Mouse (Mus musculus) MEL (cell line): ENCODE data around the gene Osbpl3.

Experiments used
- CTCF ChIP-seq, 3 experiments: IDR thresholded peaks in 2 of 3; conservative IDR thresholded peaks in 1 of 3; 2 replicates each; pipeline ENCODE4 v1.5.1; 2011 to 2012; ENCODE audit warnings: low read length in 3 of 3, low read depth in 2 of 3, mild to moderate bottlenecking in 2 of 3, improper control_type of control experiment in 1 of 3, inconsistent platforms in 1 of 3, mixed read lengths in 1 of 3, moderate library complexity in 1 of 3; ENCODE audit not compliant: control insufficient read depth in 1 of 3, insufficient read depth in 1 of 3, poor library complexity in 1 of 3, severe bottlenecking in 1 of 3
- ELF1 ChIP-seq: IDR thresholded peaks from 2 replicates; pipeline ENCODE4 v1.6.1; 2014; ENCODE audit warnings: low read depth, mild to moderate bottlenecking, inconsistent platforms, low read length, improper control_type of control experiment, moderate library complexity
- GATA1 ChIP-seq: IDR thresholded peaks from 2 replicates; pipeline ENCODE4 v1.6.1; 2011; ENCODE audit warnings: low read depth, low read length, improper control_type of control experiment
- JUND ChIP-seq: IDR thresholded peaks from 2 replicates; pipeline ENCODE4 v1.6.1; 2011; ENCODE audit warnings: low read depth, mild to moderate bottlenecking, improper control_type of control experiment, low read length
- MAX ChIP-seq: IDR thresholded peaks from 2 replicates; pipeline ENCODE4 v1.6.1; 2011; ENCODE audit warnings: low read length, improper control_type of control experiment
- MAZ ChIP-seq: IDR thresholded peaks from 2 replicates; pipeline ENCODE4 v1.6.1; 2012; ENCODE audit warnings: low read depth, mild to moderate bottlenecking, inconsistent platforms, low read length, improper control_type of control experiment
- MXI1 ChIP-seq: IDR thresholded peaks from 2 replicates; pipeline ENCODE4 v1.6.1; 2011; ENCODE audit warnings: mild to moderate bottlenecking, low read depth, low read length, improper control_type of control experiment
- MYC ChIP-seq: IDR thresholded peaks from 2 replicates; pipeline ENCODE4 v1.6.1; 2011; ENCODE audit warnings: low read depth, mild to moderate bottlenecking, low read length, improper control_type of control experiment, moderate library complexity
- POLR2A ChIP-seq, 2 experiments: IDR thresholded peaks; 2 replicates each; pipeline ENCODE4 v1.6.1; 2011 to 2012; ENCODE audit warnings: low read length in 2 of 2, mild to moderate bottlenecking in 2 of 2, control low read depth in 1 of 2, improper control_type of control experiment in 1 of 2, low read depth in 1 of 2, moderate library complexity in 1 of 2; ENCODE audit not compliant: control insufficient read depth in 1 of 2, insufficient read depth in 1 of 2, poor library complexity in 1 of 2
- POLR2AphosphoS5 ChIP-seq: IDR thresholded peaks from 2 replicates; pipeline ENCODE4 v1.6.1; 2012; ENCODE audit warnings: low read depth, borderline replicate concordance, mild to moderate bottlenecking, inconsistent platforms, low read length, moderate library complexity, mixed read lengths
- RAD21 ChIP-seq: IDR thresholded peaks from 2 replicates; pipeline ENCODE4 v1.6.1; 2011; ENCODE audit warnings: mild to moderate bottlenecking, low read depth, low read length, improper control_type of control experiment
- TBP ChIP-seq: IDR thresholded peaks from 2 replicates; pipeline ENCODE4 v1.8.0; 2011; ENCODE audit warnings: low read depth, low read length, improper control_type of control experiment

DNA sequence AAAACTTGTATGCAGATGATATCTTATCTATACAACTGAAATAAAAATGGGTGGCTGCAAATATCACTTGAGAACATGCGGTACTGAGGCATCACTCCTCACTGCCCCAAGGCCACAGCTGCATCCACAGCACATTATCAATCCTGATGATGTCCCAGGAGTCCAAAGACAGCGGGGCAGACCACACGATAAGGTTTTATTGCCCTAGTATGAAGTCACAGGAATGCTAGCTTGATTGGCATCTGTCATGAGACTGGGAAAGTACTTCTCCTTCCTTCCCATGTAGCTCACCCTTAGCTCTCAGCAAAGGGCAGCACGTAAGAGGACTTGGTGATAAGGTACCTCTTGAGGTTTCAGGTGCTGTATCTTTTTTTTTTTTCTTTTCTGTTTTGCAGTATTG is 211.9 kb downstream of the Osbpl3 start:
- TF ChIP-seq ELF1 (no peak), CTCF (IDR thresholded peaks at IDR 0.05 in 2 of 3, conservative IDR thresholded peaks at IDR 0.05 in 1 of 3; ENCODE audit: control insufficient read depth in 1 of 3, insufficient read depth in 1 of 3, low read depth in 2 of 3, low read length in 3 of 3, poor library complexity in 1 of 3, severe bottlenecking in 1 of 3) (no peak), POLR2A (IDR thresholded peaks at IDR 0.05; ENCODE audit: control insufficient read depth in 1 of 2, insufficient read depth in 1 of 2, low read depth in 1 of 2, low read length in 2 of 2, poor library complexity in 1 of 2) (no peak), MAX (no peak), RAD21 (no peak), MYC (no peak), GATA1 (peak; percentile 37; the same call in 1 of the 2 replicates), MXI1 (no peak), MAZ (no peak), TBP (no peak), POLR2AphosphoS5 (no peak), JUND (no peak)
